Mouse (Mus musculus) adrenal gland, postnatal 4 days (tissue): ENCODE results near the gene Lgi1. TPM values are rescaled to one million over a fixed set of nuclear protein-coding genes. Genes with fewer than 3 reads are reported as not detected.

Source experiments
- DNase-seq, 2 experiments: peaks; one replicate each; pipeline ENCODE4 v3.0.0; 2021 to 2022; ENCODE audit warnings: low spot score in 2 of 2, mixed read lengths in 2 of 2
- total RNA-seq, 2 experiments: library from RNA; stranded (reverse); gene quantifications; 2 replicates each; pipeline ENCODE4 v1.2.3; 2021

Gene Lgi1
- total RNA-seq, 2 experiments from 2014 or later, result 4.6 to 5.3 TPM

GRCm38 (mm10) chr19:38357956-38358623 lies 93.8 kb downstream of the Lgi1 start:
- DNase-seq, result no peak

- no peak for DNase-seq
Observed at GRCm38 (mm10) chr19:38359287-38359686, 95.0 kb downstream of the Lgi1 start.

Other genes starting within 250 kb of the Lgi1 start
- 10 to 100 TPM; 19.7 to 24.6 TPM for gene Myof, start 221.0 kb upstream of the Lgi1 start, total RNA-seq
- 10 to 100 TPM in 1 of 2 experiments, 1 to 10 TPM in 1; 10.0 to 11.0 TPM for gene Cep55, start 209.5 kb upstream of the Lgi1 start, total RNA-seq
- gene Ffar4, start 167.5 kb upstream of the Lgi1 start, total RNA-seq, result 1 to 10 TPM; 3.0 to 3.6 TPM
- gene Rbp4, start 139.3 kb upstream of the Lgi1 start, total RNA-seq, result 100 to 1,000 TPM in 1 of 2 experiments, 10 to 100 TPM in 1; 18.3 to 308 TPM
- 1 to 10 TPM in 1 of 2 experiments, under 1 TPM in 1; 0.08 to 1.9 TPM for gene Pde6c, start 131.8 kb upstream of the Lgi1 start, total RNA-seq
- 10 to 100 TPM; 16.6 to 19.3 TPM for gene Fra10ac1, start 40.4 kb upstream of the Lgi1 start, total RNA-seq
- gene Slc35g1, start 131.4 kb downstream of the Lgi1 start, total RNA-seq, result 10 to 100 TPM; 19.2 to 21.0 TPM
- 10 to 100 TPM; 11.4 to 11.9 TPM for gene Plce1, start 216.6 kb downstream of the Lgi1 start, total RNA-seq